Mouse (Mus musculus) liver, embryonic 14.5 days (tissue): ENCODE measurements around the gene Ddost. TPM values are rescaled to one million over a fixed set of nuclear protein-coding genes. Genes with fewer than 3 reads are reported as not detected.

Experiments used
- ATAC-seq: fragments of 200-750 bp; cut with Nextera tagmentation; 2 replicates; pipeline ENCODE4 v1.8.0; 2017; ENCODE audit warnings: moderate number of reproducible peaks, mild to moderate bottlenecking, moderate library complexity; ENCODE audit not compliant: insufficient read depth
- DNase-seq, 3 experiments: peaks; one replicate each; pipeline ENCODE4 v3.0.0-alpha.2; 2012 to 2013; ENCODE audit warnings: low read depth in 3 of 3, low spot score in 3 of 3
- H3K27ac ChIP-seq: fragments of 300-500 bp; sonication (generic); 2 replicates; pipeline ENCODE4 v1.5.1; 2014; ENCODE audit warnings: moderate library complexity, mild to moderate bottlenecking, control low read depth, inconsistent platforms
- H3K27me3 ChIP-seq: fragments of 300-500 bp; sonication (generic); 2 replicates; pipeline ENCODE4 v1.6.1; 2014; ENCODE audit warnings: mild to moderate bottlenecking, low read length, moderate library complexity; ENCODE audit not compliant: control insufficient read depth, insufficient read depth
- H3K36me3 ChIP-seq: fragments of 300-500 bp; sonication (generic); replicated peaks from 2 replicates; pipeline ENCODE4 v1.6.1; 2014; ENCODE audit warnings: low read depth; ENCODE audit not compliant: control insufficient read depth, insufficient read depth
- H3K4me1 ChIP-seq, 2 experiments: fragments of 200-500 bp in 1 of 2; fragments of 300-500 bp in 1 of 2; sonication (generic) in 1 of 2; replicated peaks; 2 replicates each; pipeline ENCODE4 v1.6.1; 2012 to 2014; ENCODE audit warnings: antibody characterized with exemption in 1 of 2, inconsistent platforms in 1 of 2, low read length in 1 of 2; ENCODE audit not compliant: control insufficient read depth in 2 of 2, insufficient read depth in 2 of 2
- H3K4me2 ChIP-seq: fragments of 300-500 bp; sonication (generic); 2 replicates; pipeline ENCODE4 v1.6.1; 2014; ENCODE audit warnings: low read depth, mild to moderate bottlenecking, control low read depth, moderate library complexity
- H3K4me3 ChIP-seq, 2 experiments: fragments of 200-500 bp in 1 of 2; fragments of 300-500 bp in 1 of 2; sonication (generic) in 1 of 2; 2 replicates each; pipeline ENCODE4 v1.5.1; 2012 to 2014; ENCODE audit warnings: low read depth in 2 of 2, low read length in 2 of 2, mild to moderate bottlenecking in 2 of 2, control low read depth in 1 of 2, inconsistent platforms in 1 of 2, moderate library complexity in 1 of 2; ENCODE audit not compliant: insufficient read depth in 1 of 2
- H3K9ac ChIP-seq: fragments of 300-500 bp; sonication (generic); replicated peaks from 2 replicates; pipeline ENCODE4 v1.6.1; 2014; ENCODE audit warnings: mild to moderate bottlenecking, control low read depth, moderate library complexity
- H3K9me3 ChIP-seq: fragments of 300-500 bp; sonication (generic); 2 replicates; pipeline ENCODE4 v1.6.1; 2016; ENCODE audit warnings: low read length, mixed read lengths; ENCODE audit not compliant: control insufficient read depth
- CTCF ChIP-seq: IDR thresholded peaks from 2 replicates; pipeline ENCODE4 v1.5.1; 2016; ENCODE audit warnings: antibody characterized with exemption, low read depth, control low read depth
- EP300 ChIP-seq: IDR thresholded peaks from 2 replicates; pipeline ENCODE4 v1.6.1; 2016; ENCODE audit warnings: antibody characterized with exemption, low read depth
- WGBS: fragments of 180-500 bp; shearing (Covaris S2); extraction: QIAGEN DNeasy Blood & Tissue Kit; methylation state at CpG from one replicate; pipeline ENCODE4 v1.1.7; 2014; ENCODE audit not compliant: insufficient replicate concordance; 5-methylcytosine and 5-hydroxymethylcytosine counted together
- polyA plus RNA-seq, 2 experiments: library from polyadenylated mRNA; depleted of rRNA in 1 of 2; stranded (reverse) in 1 of 2; unstranded in 1 of 2; fragments of >200 nt; fragmentation: Nextera tagmentation in 1 of 2; extraction: Ambion mirVana in 1 of 2; gene quantifications; 2 replicates each; pipeline versions ENCODE4 v1.2.1 to v1.2.3; 2012 to 2014

Gene Ddost
- polyA plus RNA-seq, 2 experiments = 91.7 to 135 TPM

DNA sequence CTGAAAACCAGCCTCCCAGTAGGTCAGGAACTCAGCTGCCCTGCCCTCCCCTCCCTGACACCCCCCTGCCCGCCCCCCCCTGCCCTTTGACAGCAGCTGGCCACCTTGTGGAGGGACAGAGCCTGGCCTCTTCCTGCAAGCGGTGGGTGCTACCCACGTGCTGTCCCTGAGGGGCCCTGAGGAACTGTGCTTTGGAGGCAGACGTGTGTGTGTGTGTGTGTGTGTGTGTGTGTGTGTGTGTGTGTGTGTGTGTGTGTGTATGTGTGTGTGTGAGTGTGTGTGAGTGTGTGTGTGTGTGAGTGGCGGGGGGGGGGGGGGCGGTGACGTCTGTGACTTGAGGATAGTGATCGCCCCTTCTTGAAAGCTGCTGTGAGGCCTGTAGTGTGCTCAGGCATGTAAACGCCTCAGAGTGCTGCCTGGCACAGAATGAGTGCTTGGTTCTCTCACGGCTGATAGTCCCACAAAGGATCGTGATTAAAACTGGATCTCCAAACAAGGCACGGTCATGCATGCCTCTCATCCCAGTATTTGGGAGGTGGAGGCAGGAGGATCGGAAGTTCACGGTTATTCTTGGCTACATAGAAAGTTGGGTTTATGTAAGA lies 10.5 kb upstream of the Ddost start:
- Histone ChIP-seq H3K27ac (no peak overlapping the region), H3K4me1 (no peaks in the 10 kb centered on the region), H3K36me3 (no peaks in the 10 kb centered on the region), H3K4me3 (no peak overlapping the region), H3K27me3 (no peaks in the 10 kb centered on the region), H3K9me3 (no peaks in the 10 kb centered on the region), H3K9ac (no peak overlapping the region), H3K4me2 (no peak overlapping the region)
- no peak for ATAC-seq
- TF ChIP-seq EP300 (no peak), CTCF (no peak)
- DNase-seq = no peak
- WGBS = 78% methylated on average over 11 of the region's 14 CpGs

DNA sequence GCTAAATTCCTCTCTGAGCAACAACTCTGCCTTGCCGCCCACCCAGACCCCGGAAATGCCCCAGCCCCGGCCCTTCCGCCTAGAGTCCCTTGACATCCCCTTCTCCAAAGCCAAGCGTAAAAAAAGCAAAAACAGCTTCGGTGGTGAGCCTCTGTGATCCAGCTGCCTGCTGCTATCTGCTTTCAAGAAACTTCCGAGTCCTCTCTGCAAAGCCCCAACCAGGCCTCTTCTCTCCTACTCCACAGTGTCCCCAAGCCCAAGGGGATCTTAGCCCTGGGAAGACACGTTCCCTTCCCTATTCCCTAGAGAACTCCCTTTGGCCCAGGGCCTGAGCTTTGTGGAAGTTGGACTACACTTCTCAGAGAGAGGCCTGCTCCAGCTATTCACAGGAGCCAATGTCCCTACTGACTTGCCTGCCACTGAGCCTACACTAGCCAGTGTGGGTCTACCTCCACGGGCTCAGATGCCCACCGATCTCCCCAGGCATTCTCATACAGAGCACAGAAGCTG lies 3.2 kb upstream of the Ddost start:
- no peak overlapping the region for H3K4me3 ChIP-seq
- no peak overlapping the region for H3K9ac ChIP-seq
- DNase-seq (no peak), ATAC-seq (no peak)
- H3K9me3 ChIP-seq = no peaks in the 10 kb centered on the region
- H3K4me1 ChIP-seq = peaks cover 4 to 17% of the 10 kb centered on the region in 2 experiments
- no peak overlapping the region for H3K27ac ChIP-seq
- no peak overlapping the region for H3K4me2 ChIP-seq
- TF ChIP-seq EP300 (no peak), CTCF (no peak)
- no peaks in the 10 kb centered on the region for H3K36me3 ChIP-seq
- WGBS = 70% methylated on average over 10 of the region's 10 CpGs
- H3K27me3 ChIP-seq = no peaks in the 10 kb centered on the region

DNA sequence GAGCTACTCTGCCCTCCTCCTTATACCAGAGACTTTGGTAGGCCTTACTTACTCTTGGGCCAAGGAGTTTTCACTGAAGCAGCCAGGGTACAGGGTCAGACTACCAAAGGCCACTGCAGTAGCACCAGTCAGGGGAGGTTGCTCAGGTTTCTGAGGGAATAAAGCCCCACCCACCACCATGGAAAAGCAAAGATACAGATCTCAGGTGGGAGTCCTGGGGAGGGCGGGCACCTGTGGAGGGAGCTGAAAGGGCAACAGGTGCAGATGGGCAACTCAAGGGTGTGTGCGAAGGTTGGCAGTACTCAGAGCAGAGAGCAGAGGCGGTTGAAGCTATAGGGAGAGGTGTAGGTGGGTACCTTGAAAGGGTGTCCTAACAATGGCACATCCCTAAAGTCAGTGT lies 1.5 kb upstream of the Ddost start:
- Histone ChIP-seq H3K4me3 (no peak overlapping the region), H3K4me1 (peaks cover 4 to 17% of the 10 kb centered on the region in 2 experiments), H3K27me3 (no peaks in the 10 kb centered on the region), H3K4me2 (peak overlapping the region; percentile 79), H3K9me3 (no peaks in the 10 kb centered on the region), H3K9ac (no peak overlapping the region), H3K27ac (no peak overlapping the region), H3K36me3 (peaks cover 8% of the 10 kb centered on the region)
- no peak for TF ChIP-seq CTCF
- DNase-seq (no peak), ATAC-seq (no peak)
- WGBS = 90% methylated on average over 3 of the region's 3 CpGs

DNA sequence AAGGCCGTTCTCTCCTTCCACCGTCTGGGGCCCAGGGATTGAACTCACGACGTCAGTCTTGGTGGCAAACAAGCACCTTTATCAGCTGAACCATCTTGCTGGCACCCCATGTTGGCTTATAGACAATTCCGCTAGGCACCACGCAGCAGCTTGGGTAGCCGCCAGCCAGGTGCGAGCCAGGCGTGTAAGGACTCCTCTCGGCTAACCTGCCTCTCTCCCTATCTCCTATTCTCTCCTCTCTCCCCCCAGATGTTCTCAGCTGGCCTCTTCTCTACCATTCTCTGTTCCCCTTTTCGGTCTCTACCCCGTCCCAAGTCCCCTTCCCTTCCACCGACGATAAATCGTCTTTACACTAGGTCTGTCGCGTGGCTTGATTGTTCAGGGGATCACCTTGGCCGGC lies 788 bp upstream of the Ddost start:
- Histone ChIP-seq H3K4me2 (peak overlapping the region; percentile 79), H3K9me3 (no peaks in the 10 kb centered on the region), H3K36me3 (peaks cover 12% of the 10 kb centered on the region), H3K4me3 (peak overlapping the region; percentile 92 to 93), H3K27ac (peak overlapping the region; percentile 70), H3K9ac (peak overlapping the region; percentile 59), H3K27me3 (no peaks in the 10 kb centered on the region), H3K4me1 (peaks cover 4 to 17% of the 10 kb centered on the region in 2 experiments)
- 7% methylated on average over 18 of the region's 18 CpGs for WGBS
- TF ChIP-seq EP300 (no peak), CTCF (no peak)
- ATAC-seq (no peak), DNase-seq (no peak)

DNA sequence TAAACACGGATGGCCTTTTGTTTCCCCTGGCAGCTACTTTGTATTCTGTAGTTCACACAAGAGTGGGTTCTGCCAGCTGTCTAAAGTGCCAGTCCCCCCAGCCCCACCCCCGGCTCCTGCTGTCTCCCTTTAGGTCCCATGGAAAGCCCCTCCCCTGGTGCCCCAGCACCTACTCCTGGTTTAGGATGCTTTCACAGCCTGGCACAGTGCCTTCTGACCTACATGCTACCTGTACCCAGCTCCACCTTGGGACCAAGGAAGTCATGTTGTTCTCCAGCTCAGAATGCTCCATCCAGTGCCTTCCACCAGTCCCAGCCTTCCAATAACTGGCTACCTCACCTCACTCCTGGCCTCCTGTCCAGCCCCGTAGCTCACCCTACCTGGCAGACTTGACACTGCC lies 2.5 kb downstream of the Ddost start:
- no peak for ATAC-seq
- Histone ChIP-seq H3K4me2 (no peak overlapping the region), H3K27me3 (no peaks in the 10 kb centered on the region), H3K27ac (no peak overlapping the region), H3K9me3 (no peaks in the 10 kb centered on the region), H3K9ac (no peak overlapping the region), H3K4me1 (peaks cover 4 to 17% of the 10 kb centered on the region in 2 experiments), H3K36me3 (peaks cover 31% of the 10 kb centered on the region), H3K4me3 (no peak overlapping the region)
- DNase-seq = no peak
- TF ChIP-seq CTCF (no peak), EP300 (no peak)
- 82% methylated on average over 3 of the region's 3 CpGs for WGBS
